Mouse (Mus musculus) ES-E14 (cell line): ENCODE results near the gene Tcf19.

Experiments
- CHD2 ChIP-seq: IDR thresholded peaks from 2 replicates; pipeline ENCODE4 v1.6.1; 2014; ENCODE audit warnings: mild to moderate bottlenecking, low read depth, low read length, inconsistent platforms
- HCFC1 ChIP-seq: IDR thresholded peaks from 2 replicates; pipeline ENCODE4 v1.6.1; 2012; ENCODE audit warnings: low read length, inconsistent platforms, borderline replicate concordance; ENCODE audit not compliant: insufficient read depth
- MAFK ChIP-seq: IDR thresholded peaks from 2 replicates; pipeline ENCODE4 v1.6.1; 2014; ENCODE audit warnings: mild to moderate bottlenecking, low read depth, low read length, inconsistent platforms; ENCODE audit not compliant: insufficient read depth
- ZC3H11A ChIP-seq: IDR thresholded peaks from 2 replicates; pipeline ENCODE4 v1.6.1; 2012; ENCODE audit warnings: low read depth, mild to moderate bottlenecking, inconsistent platforms, low read length, borderline replicate concordance
- ZNF384 ChIP-seq: IDR thresholded peaks from 2 replicates; pipeline ENCODE4 v1.6.1; 2012; ENCODE audit warnings: low read depth, low read length, inconsistent platforms

DNA sequence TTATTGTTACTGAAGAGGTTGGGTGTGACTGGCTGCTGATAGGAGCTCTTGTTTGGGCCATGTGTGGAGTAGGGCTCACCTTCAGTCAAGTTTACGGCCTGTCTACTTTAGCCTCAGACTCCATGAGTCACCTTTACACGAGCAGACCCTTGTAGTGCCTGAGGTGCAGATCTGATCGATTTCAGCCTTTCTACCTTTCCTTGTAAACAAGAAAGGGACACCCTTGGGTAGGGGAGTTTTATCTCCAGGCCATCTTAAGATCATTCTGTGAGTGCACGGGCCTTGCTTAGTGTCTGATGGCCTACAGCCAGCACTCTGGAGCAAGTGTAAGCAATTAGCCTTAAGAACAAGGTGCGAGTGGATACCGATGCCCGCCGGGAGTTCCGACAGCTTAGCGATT lies 9.7 kb downstream of the Tcf19 start:
- no peak for TF ChIP-seq ZNF384
- no peak for TF ChIP-seq MAFK
- TF ChIP-seq CHD2: no peak
- no peak for TF ChIP-seq ZC3H11A
- no peak for TF ChIP-seq HCFC1
